Mouse (Mus musculus): ENCODE results near the gene Arsj.

Gene Arsj

GRCm38 (mm10) chr3:126402836-126403235 lies 39.4 kb downstream of the Arsj start:
- peak in 1 of 2 experiments; percentile 59 for DNase-seq

GRCm38 (mm10) chr3:126404199-126404598 lies 40.7 kb downstream of the Arsj start:
- DNase-seq, result no peak

- no peak for DNase-seq
Observed at GRCm38 (mm10) chr3:126430524-126431064, 67.1 kb downstream of the Arsj start.

- DNase-seq, result no peak
Observed at GRCm38 (mm10) chr3:126439331-126439730, 75.8 kb downstream of the Arsj start.

GRCm38 (mm10) chr3:126449058-126449457 lies 85.6 kb downstream of the Arsj start:
- no peak for DNase-seq

GRCm38 (mm10) chr3:126449515-126449914 lies 86.0 kb downstream of the Arsj start:
- DNase-seq, result no peak

GRCm38 (mm10) chr3:126455787-126456482 lies 92.5 kb downstream of the Arsj start:
- no peak for DNase-seq

GRCm38 (mm10) chr3:126463119-126463815 lies 99.8 kb downstream of the Arsj start:
- no peak for DNase-seq

GRCm38 (mm10) chr3:126464262-126464661 lies 100.8 kb downstream of the Arsj start:
- no peak for DNase-seq

Data from spleen, adult 18-20 months (tissue).